Mouse (Mus musculus): ENCODE data around the gene Fkbp4.

DNA sequence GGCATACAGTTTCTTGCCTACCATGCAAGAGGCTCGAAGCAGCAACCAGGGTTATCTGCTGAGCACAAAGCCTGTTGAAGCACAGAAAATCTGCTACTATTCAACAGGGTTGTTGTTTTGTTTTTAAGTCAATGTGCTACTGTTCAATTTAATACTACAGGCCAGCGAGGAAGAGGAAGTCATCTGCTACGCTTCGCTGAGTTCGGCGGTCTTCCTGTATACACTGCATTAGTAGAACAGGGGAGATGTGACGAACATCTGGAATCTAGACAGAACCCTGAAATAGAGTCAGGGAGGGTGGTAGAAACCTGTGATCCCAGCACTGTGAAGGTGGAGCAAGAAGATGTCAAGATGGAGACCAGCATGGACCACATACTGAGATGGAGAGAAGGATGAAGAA, 54.7 kb downstream of the Fkbp4 start:
- TF ChIP-seq FLI1 (IDR thresholded peaks at IDR 0.05; ENCODE audit: low read length) (no peak), GATA1 (IDR thresholded peaks at IDR 0.05; ENCODE audit: borderline replicate concordance, low read length) (no peak)
